Mouse (Mus musculus) gastrocnemius, adult 2 months (tissue): ENCODE data around the gene Zbtb8b. TPM values are rescaled to one million over a fixed set of nuclear protein-coding genes. Genes with fewer than 3 reads are reported as not detected.
A peak's percentile ranks its signal among the peaks of the same experiment; 100 is the strongest.

Experiments
- DNase-seq: peaks from one replicate; pipeline ENCODE4 v3.0.0; 2022
- H3K27ac ChIP-seq: fragments of 200-600 bp; 2 replicates; pipeline ENCODE4 v1.8.1; 2022; ENCODE audit warnings: mild to moderate bottlenecking
- H3K4me3 ChIP-seq: fragments of 200-600 bp; 2 replicates; pipeline ENCODE4 v1.8.1; 2022; ENCODE audit warnings: mild to moderate bottlenecking, moderate library complexity
- CTCF ChIP-seq: fragments of 200-600 bp; IDR thresholded peaks from 2 replicates; pipeline ENCODE4 v1.8.1; 2022; ENCODE audit warnings: antibody characterized with exemption, mild to moderate bottlenecking, moderate library complexity
- intact Hi-C: fragments of 180-260 bp; cut with DNase I; formaldehyde crosslinking; loops from one replicate; pipeline ENCODE4 v1.15.1; 2025
- total RNA-seq, 2 experiments: library from RNA; stranded (reverse); gene quantifications; 2 replicates each; pipeline ENCODE4 v1.2.3; 2021

Zbtb8b gene
- total RNA-seq, 2 experiments from 2014 or later = not detected

DNA sequence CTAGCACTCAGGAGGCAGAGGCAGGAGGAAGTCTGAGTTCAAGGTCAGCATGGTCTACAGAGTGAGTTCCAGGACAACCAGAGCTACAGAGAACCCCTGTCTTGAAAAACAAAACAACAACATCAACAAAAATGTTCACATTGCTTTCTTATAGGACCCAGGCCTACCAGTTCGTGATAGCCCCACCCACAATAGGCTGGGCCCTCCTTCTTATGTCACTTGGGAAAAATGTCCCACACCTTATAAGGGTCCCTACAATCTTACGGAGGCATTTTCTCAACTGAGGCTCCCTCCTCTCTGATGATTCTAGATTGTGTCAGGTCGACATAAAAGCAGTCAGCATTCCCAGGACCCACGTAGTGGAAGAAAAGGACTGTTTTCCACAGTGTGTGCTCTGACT, 40.8 kb downstream of the Zbtb8b start:
- no peak for DNase-seq
- Histone ChIP-seq H3K27ac (no peak overlapping the region), H3K4me3 (no peak overlapping the region)
- no peak for TF ChIP-seq CTCF
- intact Hi-C loops = no loop called here

DNA sequence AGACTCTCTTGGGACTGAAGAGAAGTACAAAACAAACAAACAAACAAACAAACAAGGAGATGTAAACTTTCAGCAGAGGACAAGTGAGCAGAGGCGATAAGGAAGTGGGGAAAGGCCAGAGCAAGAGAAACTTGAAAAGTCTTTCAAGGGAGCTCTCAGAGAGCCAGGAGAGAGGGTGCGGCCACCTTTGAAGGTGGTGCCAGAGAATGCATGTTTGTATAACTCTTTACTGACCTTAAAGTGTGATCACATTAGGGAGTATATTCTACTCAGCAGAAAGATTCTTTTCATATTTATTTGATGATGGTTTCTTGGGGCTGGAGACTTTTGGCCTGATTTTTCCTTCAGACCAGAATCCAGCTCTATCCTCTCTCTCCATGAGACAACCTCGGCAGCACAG, 43.7 kb downstream of the Zbtb8b start:
- no peak for TF ChIP-seq CTCF
- Histone ChIP-seq H3K27ac (no peak overlapping the region), H3K4me3 (no peak overlapping the region)
- intact Hi-C loops = no loop called here
- no peak for DNase-seq

DNA sequence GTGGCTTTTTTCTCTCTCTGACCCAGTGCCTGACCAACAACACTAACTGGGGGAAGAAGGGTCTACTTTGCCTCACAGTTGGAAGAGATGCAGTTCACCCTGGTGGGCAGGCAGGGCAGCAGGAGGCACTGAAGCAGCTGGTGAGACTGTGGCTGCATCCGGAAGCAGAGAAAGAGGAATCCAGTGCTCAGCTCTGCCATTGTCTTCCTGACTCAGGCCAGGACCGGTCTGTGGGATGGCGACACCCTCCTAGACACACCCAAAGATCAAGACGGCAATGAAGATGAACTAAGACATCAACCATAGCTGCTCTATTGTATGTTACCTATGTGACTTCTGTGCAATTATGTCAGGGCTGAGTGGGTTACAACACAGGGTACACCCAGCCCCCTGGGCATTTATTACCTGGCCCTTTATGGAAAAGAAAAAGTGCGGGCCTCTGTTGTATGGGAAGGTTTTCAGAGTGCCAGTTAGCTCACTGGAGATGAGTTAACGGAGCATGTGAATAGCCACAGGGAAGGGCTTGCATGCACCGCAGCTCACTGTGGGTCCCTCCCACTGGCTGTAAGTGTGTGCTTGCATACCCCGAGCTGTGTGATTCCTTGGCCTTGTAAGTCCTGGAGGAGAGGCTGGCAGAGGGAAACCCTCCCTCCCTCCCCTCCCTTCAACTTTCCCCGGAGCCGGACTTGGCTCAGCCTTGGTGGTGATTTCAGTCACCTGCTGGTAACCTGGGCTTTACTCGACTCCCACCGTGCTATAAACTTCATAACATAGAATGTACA, 46.4 kb downstream of the Zbtb8b start:
- Histone ChIP-seq H3K27ac (no peak overlapping the region), H3K4me3 (no peak overlapping the region)
- TF ChIP-seq CTCF = no peak
- intact Hi-C loops = no loop called here
- no peak for DNase-seq

DNA sequence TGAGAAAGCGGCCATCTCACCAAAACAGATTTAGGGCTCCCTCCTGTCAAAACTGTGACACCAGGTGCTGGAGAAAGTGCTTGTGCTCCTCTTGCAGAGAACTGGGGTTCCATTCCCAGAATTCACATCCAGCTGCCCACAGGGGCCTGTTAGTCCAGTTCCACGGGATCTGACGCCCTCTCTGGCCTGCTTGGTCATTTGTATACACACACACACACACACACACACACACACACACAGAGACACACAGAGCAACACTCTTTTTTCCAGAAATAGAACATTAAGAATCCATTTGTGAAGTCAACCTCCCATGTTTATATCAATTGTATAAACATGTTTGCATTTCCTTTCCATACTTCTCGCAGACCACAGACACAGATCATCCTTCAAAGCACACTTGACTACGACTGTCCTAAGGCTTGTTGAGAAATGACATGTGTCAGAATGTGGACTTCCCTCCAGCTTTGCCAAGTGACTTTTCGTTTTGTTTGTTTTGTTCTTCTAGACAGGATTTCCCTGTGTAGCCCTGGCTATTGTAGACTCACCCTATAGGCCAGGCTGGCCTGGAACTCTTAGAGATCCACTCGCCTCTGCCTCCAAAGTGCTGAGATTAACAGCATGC, 49.6 kb downstream of the Zbtb8b start:
- no peak for TF ChIP-seq CTCF
- Histone ChIP-seq H3K27ac (no peak overlapping the region), H3K4me3 (no peak overlapping the region)
- intact Hi-C loops = no loop called here
- DNase-seq = no peak

DNA sequence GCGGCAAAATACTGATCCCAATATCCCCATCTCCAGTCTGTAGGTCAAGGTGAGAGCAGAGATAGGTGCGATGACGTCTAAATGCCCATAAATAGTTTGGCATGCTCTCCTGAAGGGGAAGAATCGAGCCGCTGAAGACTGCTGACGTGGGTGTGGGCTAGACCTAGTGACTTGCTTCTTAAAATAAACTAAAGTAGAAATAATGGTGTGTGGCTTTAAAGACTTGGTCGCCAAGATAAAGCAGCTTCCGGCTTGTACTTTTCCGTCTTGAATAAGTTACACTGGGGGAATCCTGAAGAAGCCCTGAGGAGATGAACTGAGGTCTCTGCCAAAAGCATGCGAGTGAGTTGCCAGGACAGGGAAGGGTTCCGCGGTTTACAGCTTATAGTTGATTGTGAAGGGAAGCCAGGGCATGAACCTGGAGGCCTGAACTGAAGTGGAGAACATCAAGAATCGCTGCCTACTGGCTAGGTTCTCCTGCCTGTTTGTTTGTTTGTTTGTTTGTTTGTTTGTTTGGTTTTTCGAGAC, 50.4 kb downstream of the Zbtb8b start:
- no peak overlapping the region for H3K4me3 ChIP-seq
- DNase-seq = no peak
- H3K27ac ChIP-seq = no peak overlapping the region
- TF ChIP-seq CTCF = no peak
- intact Hi-C loops = no loop called here

DNA sequence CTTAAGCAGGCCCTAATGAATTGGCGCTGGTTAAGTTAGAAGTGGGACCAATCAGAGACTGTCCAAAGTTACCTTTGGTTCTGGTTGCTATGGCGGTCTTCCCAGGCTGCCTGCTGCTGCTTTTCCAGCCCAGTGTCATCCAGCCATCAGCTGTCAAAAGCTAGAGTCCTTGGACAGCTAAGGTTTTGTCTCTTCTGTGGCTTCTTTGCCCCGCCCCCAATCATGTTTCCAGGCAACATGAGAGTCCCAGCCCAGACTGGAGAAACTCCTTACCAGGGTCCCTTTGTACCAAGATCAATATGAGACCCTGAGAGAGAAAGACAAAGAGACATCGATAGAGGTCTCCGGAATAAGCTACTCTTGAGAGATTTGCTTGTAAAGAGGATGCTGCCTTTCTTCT, 52.2 kb downstream of the Zbtb8b start:
- Histone ChIP-seq H3K4me3 (no peak overlapping the region), H3K27ac (no peak overlapping the region)
- no peak for TF ChIP-seq CTCF
- intact Hi-C loops = no loop called here
- DNase-seq = no peak

DNA sequence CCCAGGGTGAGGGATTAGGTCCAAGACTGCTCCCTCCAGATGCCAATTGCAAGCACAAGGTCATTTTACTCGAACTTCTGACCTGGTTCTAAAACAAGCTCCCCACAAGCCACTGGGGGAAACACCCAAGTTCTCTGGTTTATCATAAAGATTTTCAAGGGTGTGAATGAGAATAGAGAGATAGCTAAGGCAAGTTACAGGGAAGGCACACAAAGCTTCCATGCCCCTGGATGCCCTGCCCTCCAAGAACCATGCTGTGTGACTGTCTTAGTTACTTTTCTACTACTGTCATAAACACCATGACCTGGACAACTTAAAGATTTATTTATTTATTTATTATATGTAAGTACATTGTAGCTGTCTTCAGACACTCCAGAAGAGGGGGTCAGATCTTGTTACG, 53.7 kb downstream of the Zbtb8b start:
- Histone ChIP-seq H3K27ac (no peak overlapping the region), H3K4me3 (no peak overlapping the region)
- intact Hi-C loops = no loop called here
- no peak for DNase-seq
- no peak for TF ChIP-seq CTCF

DNA sequence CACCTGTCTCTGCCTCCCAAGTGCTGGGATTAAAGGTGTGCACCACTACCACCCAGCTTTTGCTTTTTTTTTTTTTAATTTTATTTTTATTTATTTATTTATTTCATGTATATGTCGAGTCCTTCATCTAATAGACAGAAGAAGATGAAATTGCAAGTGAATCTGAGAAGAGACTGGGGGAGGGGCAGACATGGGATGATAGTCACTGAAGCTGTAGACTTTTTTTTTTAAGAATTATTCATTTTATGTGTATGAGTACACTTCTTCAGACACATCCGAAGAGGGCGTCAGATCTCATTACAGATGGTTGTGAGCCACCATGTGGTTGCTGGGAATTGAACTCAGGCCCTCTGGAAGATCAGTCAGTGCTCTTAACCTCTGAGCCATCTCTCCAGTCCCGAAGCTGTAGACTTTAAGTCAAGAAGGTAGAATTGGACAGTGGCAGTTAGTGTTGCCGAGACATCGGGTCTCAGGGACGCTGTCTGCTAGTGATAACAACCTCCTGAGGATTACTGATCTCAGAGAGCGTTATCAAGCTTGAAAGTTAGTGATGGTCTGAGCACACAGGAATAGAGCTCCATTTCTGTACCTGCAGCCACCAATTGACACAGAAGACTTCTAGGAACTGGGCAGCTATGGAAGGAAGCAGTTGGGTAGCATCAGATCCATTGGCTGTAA, 54.2 kb downstream of the Zbtb8b start:
- intact Hi-C loops = no loop called here
- TF ChIP-seq CTCF = no peak
- Histone ChIP-seq H3K27ac (no peak overlapping the region), H3K4me3 (no peak overlapping the region)
- no peak for DNase-seq

DNA sequence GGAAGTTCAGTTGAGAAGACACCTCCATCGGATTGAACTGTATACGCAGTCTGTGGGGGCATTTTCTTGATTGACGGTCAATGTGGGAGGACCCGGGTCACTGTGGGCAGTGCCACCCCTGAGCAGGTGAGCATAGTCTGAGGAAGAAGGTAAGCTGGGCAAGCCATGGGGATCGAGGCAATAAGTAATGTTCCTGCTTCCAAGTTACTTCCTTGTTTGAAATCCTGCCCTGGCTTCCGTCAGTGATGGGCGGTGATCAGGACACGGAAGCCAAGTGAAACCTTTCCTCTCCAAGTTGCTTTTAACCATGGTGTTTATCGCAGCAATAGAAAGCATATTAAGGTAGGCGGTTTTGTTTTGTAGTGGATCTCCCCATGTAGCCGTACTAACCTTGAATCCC, 55.0 kb downstream of the Zbtb8b start:
- no peak overlapping the region for H3K27ac ChIP-seq
- H3K4me3 ChIP-seq = no peak overlapping the region
- TF ChIP-seq CTCF = no peak
- no peak for DNase-seq
- intact Hi-C loops = no loop called here

DNA sequence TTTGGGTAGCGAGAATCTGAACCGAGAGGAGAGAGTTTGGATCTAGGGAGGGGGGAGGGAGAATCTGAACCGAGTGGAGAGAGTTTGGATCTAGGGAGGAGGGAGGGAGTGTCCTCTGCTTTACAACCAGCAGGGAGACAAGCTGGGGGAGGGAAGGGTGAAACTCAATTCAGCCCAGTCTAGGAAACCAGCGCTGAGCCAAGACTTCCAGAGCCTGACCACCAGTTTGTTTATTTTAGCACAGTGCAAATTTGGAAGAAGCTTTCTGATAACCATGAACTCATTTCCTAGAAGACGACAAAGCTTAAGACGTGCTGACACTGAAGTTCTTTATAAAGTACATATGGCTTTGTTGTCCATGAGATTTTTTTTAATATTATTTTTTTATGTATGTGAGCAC, 56.2 kb downstream of the Zbtb8b start:
- H3K27ac ChIP-seq = no peak overlapping the region
- intact Hi-C loops = no loop called here
- peak; percentile 46 for DNase-seq
- peak overlapping the region; percentile 11; the same call in 1 of the 2 replicates for H3K4me3 ChIP-seq
- TF ChIP-seq CTCF = no peak

DNA sequence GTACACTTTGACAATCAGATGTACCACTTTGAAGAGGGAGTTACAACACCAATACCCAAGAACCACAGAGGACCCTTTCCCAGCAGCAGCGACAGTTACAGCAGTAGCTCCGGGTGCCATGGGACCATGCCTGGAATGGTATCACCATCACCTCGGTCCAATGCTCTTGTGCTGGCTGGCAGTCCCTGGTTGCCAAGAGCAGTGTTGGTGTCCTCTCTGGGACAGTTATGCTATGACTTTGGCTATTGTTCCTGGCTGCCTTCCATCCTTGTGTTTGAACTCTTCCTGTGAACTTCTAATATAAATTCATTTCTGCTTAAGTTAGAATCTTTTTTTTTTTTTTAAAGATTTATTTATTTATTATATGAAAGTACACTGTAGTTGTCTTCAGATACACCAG, 57.1 kb downstream of the Zbtb8b start:
- no peak for TF ChIP-seq CTCF
- DNase-seq = no peak
- intact Hi-C loops = no loop called here
- Histone ChIP-seq H3K27ac (0 out of 2 replicates have a peak overlapping the region, but pooled peaks have one; percentile 12), H3K4me3 (peak overlapping the region; percentile 55)

DNA sequence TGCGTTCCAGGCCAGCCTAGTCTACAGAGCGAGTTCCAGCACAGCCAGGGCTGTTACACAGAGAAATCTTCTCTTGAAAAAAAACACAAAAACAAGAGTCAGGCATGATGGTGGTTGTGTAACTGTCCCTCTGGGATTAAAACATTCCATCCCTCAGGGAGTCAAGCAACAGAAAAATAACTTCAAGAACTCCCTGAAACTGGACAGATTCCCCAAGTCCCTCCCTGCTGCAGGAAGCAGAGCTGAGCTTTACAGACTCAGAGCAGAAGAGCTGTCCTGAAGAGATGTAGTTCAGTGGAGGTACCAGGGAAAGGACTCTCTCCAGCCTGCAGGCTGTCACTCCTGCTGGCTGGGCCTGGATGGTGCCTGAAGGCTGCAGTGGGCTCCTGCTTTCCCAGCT, 58.2 kb downstream of the Zbtb8b start:
- intact Hi-C loops = no loop called here
- peak overlapping the region; percentile 43 for H3K27ac ChIP-seq
- H3K4me3 ChIP-seq = peak overlapping the region; percentile 55
- DNase-seq = peak; percentile 20
- no peak for TF ChIP-seq CTCF

DNA sequence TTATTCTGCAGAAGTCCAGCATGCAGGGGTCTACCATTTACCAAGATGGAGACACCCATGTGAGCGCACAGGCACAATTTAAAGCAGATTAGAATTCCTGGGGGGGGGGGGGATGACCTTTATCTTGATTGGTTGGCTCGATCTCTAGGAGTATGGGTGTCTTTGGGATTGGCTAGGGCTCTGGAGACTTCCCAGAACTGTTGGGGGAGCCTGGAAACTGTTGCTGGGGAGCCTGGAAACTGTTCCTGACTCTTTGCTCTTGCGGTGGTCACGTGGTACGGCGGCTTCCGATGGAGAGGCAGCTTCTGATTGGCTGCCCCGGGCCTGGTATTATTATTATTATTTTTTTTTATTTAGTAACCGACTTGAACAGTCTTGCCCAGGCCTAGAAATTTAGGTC, 58.6 kb downstream of the Zbtb8b start:
- intact Hi-C loops = no loop called here
- no peak for DNase-seq
- Histone ChIP-seq H3K4me3 (no peak overlapping the region), H3K27ac (peak overlapping the region; percentile 43; the same call in 1 of the 2 replicates)
- no peak for TF ChIP-seq CTCF
